Mouse (Mus musculus) olfactory bulb, adult 2 months (tissue): ENCODE data around the gene Gpx6.

Experiments used
- CTCF ChIP-seq: fragments of 200-500 bp; IDR thresholded peaks from 2 replicates; pipeline ENCODE4 v1.5.1; 2012; ENCODE audit warnings: low read depth, mild to moderate bottlenecking, low read length, moderate library complexity; ENCODE audit not compliant: insufficient read depth
- POLR2A ChIP-seq: fragments of 200-500 bp; IDR thresholded peaks from 2 replicates; pipeline ENCODE4 v1.6.1; 2012; ENCODE audit warnings: mild to moderate bottlenecking, low read depth, low read length, moderate library complexity; ENCODE audit not compliant: insufficient read depth

DNA sequence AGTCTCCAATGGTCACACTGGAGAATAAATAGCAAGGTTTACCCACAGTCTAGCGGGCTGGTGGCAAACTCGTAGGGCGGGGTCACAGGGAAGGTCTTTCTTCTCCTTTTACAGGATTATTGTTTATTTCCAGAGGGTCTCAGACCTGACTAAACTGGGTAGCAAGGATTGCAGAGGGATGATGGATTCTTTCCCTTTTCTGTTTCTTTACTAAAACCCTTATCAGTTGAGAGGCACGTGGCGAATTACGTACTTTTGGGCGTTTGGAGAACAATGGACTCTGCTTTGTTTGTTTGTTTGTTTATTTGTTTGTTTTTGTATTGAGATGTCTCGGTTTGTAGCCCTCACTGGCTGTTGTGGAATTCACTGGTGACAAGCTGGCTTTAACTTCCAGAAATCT, 32.8 kb upstream of the Gpx6 start:
- TF ChIP-seq CTCF (no peak), POLR2A (no peak)
